Mouse (Mus musculus) midbrain, embryonic 13.5 days (tissue): ENCODE data around the gene Fkrp. TPM values are rescaled to one million over a fixed set of nuclear protein-coding genes. Genes with fewer than 3 reads are reported as not detected.

Source experiments
- ATAC-seq: fragments of 200-750 bp; cut with Nextera tagmentation; 2 replicates; pipeline ENCODE4 v1.8.0; 2017; ENCODE audit warnings: mild to moderate bottlenecking, moderate TSS enrichment, moderate library complexity
- H3K27ac ChIP-seq: fragments of 300-500 bp; sonication (generic); 2 replicates; pipeline ENCODE4 v1.5.1; 2015; ENCODE audit warnings: inconsistent platforms, mild to moderate bottlenecking, moderate library complexity
- H3K27me3 ChIP-seq: fragments of 300-500 bp; sonication (generic); 2 replicates; pipeline ENCODE4 v1.6.1; 2015; ENCODE audit warnings: mild to moderate bottlenecking, inconsistent platforms
- H3K36me3 ChIP-seq: fragments of 300-500 bp; sonication (generic); 2 replicates; pipeline ENCODE4 v1.6.1; 2015; ENCODE audit warnings: mild to moderate bottlenecking, inconsistent platforms
- H3K4me1 ChIP-seq: fragments of 300-500 bp; sonication (generic); replicated peaks from 2 replicates; pipeline ENCODE4 v1.6.1; 2015; ENCODE audit warnings: inconsistent platforms
- H3K4me2 ChIP-seq: fragments of 300-500 bp; sonication (generic); replicated peaks from 2 replicates; pipeline ENCODE4 v1.6.1; 2015; ENCODE audit warnings: moderate library complexity, mild to moderate bottlenecking, inconsistent platforms
- H3K4me3 ChIP-seq: fragments of 300-500 bp; sonication (generic); replicated peaks from 2 replicates; pipeline ENCODE4 v1.5.1; 2015; ENCODE audit warnings: mild to moderate bottlenecking, inconsistent platforms
- H3K9ac ChIP-seq: fragments of 300-500 bp; sonication (generic); replicated peaks from 2 replicates; pipeline ENCODE4 v1.6.1; 2015; ENCODE audit warnings: mild to moderate bottlenecking, inconsistent platforms
- H3K9me3 ChIP-seq: fragments of 300-500 bp; sonication (generic); 2 replicates; pipeline ENCODE4 v1.6.1; 2016; ENCODE audit warnings: mild to moderate bottlenecking, inconsistent platforms
- WGBS: fragments of 180-500 bp; shearing (Covaris S2); methylation state at CpG from one replicate; pipeline ENCODE4 v1.1.7; 2015; 5-methylcytosine and 5-hydroxymethylcytosine counted together
- polyA plus RNA-seq: library from polyadenylated mRNA; unstranded; fragments of >200 nt; fragmentation: Nextera tagmentation; extraction: Ambion mirVana; gene quantifications from 2 replicates; pipeline ENCODE4 v1.2.1, GENCODE M21; 2015

Gene Fkrp
- polyA plus RNA-seq: 43.9 and 46.1 TPM in 2 replicates

GRCm38 (mm10) chr7:16816475-16817122, at the start of gene Fkrp:
TSS of gene Fkrp (minus strand) at chr7:16816732.
- peak within 1 kb of the TSS; percentile 89 for H3K4me3 ChIP-seq
- H3K27ac ChIP-seq: peak within 1 kb of the TSS; percentile 99
- H3K9me3 ChIP-seq: no peaks in the 10 kb centered on the region
- H3K36me3 ChIP-seq: no peaks in the 10 kb centered on the region
- H3K4me1 ChIP-seq: peaks cover 88% of the 10 kb centered on the region
- ATAC-seq: peak; percentile 43
- under 1% methylated on average over 56 of the region's 64 CpGs for WGBS
- peak within 1 kb of the TSS; percentile 99 for H3K9ac ChIP-seq
- H3K4me2 ChIP-seq: peak within 1 kb of the TSS; percentile 98
- H3K27me3 ChIP-seq: peaks cover 18% of the 10 kb centered on the region

DNA sequence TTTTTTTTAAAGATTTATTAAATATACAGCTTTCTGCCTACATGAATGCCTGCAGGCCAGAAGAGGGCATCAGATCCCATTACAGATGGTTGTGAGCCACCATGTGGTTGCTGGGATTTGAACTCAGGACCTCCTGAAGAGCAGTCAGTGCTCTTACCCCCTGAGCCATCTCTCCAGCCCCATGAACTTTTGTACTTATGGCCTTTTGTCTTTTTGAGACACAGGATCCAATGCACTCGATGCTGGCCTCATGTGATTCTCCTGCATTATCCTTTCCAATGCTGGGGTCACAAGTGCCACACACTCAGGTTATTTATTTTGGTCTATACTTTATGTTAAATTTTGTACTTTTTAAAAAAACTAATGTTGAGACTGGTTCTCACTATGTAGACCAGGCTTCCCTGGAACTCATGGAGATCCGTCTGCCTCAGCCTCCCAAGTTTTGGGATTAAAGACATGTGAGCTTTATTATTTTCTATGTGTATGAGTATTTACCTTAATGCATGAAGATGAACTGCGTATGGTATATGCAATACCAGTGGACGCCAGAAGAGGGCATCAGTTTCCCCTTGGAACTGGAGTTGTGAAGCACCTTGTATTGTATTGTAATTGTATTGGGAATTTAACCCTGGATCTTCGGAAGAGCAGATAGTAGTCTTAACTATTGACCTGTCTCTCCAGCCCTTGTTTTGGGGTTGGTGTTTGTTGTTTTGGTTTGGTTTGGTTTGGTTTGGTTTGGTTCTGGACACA, 43.5 kb upstream of the Fkrp start:
- peaks cover 50% of the 10 kb centered on the region for H3K36me3 ChIP-seq
- WGBS: 25% methylated on average over 5 of the region's 5 CpGs
- H3K27me3 ChIP-seq: no peaks in the 10 kb centered on the region
- no peak overlapping the region for H3K4me2 ChIP-seq
- H3K9me3 ChIP-seq: no peaks in the 10 kb centered on the region
- H3K4me1 ChIP-seq: no peaks in the 10 kb centered on the region
- no peak overlapping the region for H3K4me3 ChIP-seq
- no peak for ATAC-seq
- H3K9ac ChIP-seq: no peak overlapping the region
- H3K27ac ChIP-seq: no peak overlapping the region

DNA sequence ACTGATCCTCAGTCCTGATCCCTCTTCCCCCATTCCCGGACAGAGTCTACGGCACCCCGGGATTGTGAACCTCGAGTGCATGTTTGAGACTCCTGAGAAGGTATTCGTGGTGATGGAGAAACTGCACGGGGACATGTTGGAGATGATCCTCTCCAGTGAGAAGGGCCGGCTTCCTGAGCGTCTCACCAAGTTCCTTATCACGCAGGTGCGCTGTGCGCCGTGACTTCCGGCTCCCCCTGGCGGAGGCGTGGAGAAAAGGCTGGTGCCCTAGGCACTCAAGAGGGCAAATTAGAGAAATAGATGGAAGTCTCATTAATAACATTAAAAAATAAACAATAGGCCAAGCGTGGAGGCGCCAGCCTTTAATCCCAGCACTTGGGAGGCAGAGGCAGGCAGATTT, 41.8 kb upstream of the Fkrp start:
- Histone ChIP-seq H3K9me3 (no peaks in the 10 kb centered on the region), H3K36me3 (peaks cover 54% of the 10 kb centered on the region), H3K4me2 (no peak overlapping the region), H3K4me1 (no peaks in the 10 kb centered on the region), H3K27ac (no peak overlapping the region), H3K27me3 (no peaks in the 10 kb centered on the region), H3K9ac (no peak overlapping the region), H3K4me3 (no peak overlapping the region)
- 0 out of 2 replicates have a peak, but pooled peaks have one; percentile 24 for ATAC-seq
- WGBS: 16% methylated on average over 17 of the region's 17 CpGs

DNA sequence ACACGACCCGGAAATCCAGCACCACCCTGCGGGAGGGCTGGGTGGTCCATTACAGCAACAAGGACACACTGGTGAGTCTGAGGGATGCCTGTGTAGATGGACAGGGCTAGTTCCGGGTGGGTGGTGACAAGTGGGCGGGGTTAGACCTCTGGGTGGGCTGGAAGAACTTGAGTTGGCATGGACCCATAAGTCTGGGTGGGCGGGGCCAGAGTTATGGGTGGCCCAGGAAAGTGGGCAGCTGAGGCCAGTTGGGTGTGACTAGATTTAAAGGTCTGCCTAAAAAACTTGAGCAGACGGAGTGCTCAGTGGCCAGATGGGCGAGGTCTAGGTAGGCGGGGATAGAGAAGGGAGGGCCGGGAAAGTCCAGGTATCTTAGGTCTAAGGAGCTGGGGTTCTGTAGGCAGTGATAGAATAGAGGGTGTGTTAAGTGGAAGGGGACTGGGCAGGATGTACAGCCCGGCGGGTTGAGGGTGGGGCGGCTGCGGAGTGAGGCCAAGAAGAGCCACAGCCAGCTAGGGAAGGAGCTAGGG, 36.8 kb upstream of the Fkrp start:
- no peak for ATAC-seq
- no peak overlapping the region for H3K4me2 ChIP-seq
- no peak overlapping the region for H3K9ac ChIP-seq
- H3K27me3 ChIP-seq: no peaks in the 10 kb centered on the region
- no peaks in the 10 kb centered on the region for H3K4me1 ChIP-seq
- peaks cover 84% of the 10 kb centered on the region for H3K36me3 ChIP-seq
- 91% methylated on average over 14 of the region's 14 CpGs for WGBS
- H3K9me3 ChIP-seq: no peaks in the 10 kb centered on the region
- no peak overlapping the region for H3K27ac ChIP-seq
- no peak overlapping the region for H3K4me3 ChIP-seq

DNA sequence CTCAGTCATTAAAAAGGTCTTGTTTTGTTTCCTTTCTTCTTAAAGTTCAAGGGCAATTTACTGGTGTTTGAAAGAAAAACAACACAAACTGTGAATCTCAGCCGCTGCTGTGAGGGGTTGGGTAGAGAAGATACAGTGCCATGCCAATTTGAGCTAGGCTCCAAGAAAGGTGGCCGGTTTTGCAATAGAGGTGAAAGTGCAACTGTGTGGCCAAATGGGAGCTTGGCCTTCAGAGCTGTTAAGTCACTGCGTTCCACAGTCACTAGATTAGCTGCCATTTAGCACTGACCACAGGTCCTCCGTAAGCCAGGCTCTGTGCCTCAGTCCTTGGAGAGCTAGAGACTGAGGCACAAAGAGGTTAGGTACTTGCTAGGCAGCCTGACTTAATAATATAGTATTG, 35.1 kb upstream of the Fkrp start:
- H3K4me3 ChIP-seq: no peak overlapping the region
- H3K27ac ChIP-seq: no peak overlapping the region
- ATAC-seq: no peak
- 94% methylated on average over 4 of the region's 4 CpGs for WGBS
- H3K27me3 ChIP-seq: no peaks in the 10 kb centered on the region
- no peak overlapping the region for H3K4me2 ChIP-seq
- H3K9ac ChIP-seq: 0 out of 2 replicates have a peak overlapping the region, but pooled peaks have one; percentile 11
- H3K9me3 ChIP-seq: no peaks in the 10 kb centered on the region
- H3K4me1 ChIP-seq: no peaks in the 10 kb centered on the region
- peaks cover 68% of the 10 kb centered on the region for H3K36me3 ChIP-seq

DNA sequence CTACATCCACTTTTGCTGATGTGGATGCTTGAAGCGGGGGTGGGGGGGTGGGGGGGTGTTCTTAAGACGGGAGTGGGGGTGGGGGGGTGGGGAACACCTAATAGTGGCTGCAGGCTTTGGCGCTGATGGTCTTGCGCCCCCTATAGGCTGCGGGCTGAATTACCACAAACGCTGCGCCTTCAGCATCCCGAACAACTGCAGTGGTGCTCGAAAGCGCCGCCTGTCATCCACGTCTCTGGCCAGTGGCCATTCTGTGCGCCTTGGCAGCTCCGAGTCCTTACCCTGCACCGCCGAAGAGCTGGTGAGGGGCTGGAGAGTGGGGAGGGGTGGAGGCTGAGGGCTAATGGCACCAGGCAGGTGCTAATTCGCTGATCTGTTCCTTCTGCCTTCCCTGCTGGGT, 32.0 kb upstream of the Fkrp start:
- Histone ChIP-seq H3K4me2 (no peak overlapping the region), H3K9me3 (no peaks in the 10 kb centered on the region), H3K27me3 (no peaks in the 10 kb centered on the region), H3K27ac (no peak overlapping the region), H3K9ac (no peak overlapping the region), H3K4me1 (peaks cover 21% of the 10 kb centered on the region), H3K4me3 (no peak overlapping the region), H3K36me3 (peaks cover 38% of the 10 kb centered on the region)
- 12% methylated on average over 17 of the region's 17 CpGs for WGBS
- no peak for ATAC-seq

DNA sequence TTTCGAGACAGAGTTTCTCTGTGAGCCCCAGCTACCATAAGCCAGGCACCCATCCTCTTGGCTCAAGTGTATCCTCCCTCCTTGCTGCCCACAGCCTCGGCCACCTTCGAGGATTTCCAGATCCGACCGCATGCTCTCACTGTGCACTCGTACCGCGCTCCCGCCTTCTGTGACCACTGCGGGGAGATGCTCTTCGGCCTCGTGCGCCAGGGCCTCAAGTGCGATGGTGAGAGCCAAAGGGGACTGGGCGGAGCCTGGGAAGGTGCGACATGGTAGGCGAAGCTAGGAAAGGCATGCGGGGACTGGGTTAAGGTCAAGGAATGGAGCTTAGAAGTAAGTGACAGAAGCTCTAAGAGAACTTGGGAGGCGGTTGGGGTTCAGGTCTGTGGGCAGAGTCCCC, 31.0 kb upstream of the Fkrp start:
- Histone ChIP-seq H3K27ac (no peak overlapping the region), H3K4me3 (no peak overlapping the region), H3K4me1 (peaks cover 26% of the 10 kb centered on the region), H3K36me3 (peaks cover 30% of the 10 kb centered on the region), H3K27me3 (no peaks in the 10 kb centered on the region), H3K4me2 (no peak overlapping the region), H3K9ac (no peak overlapping the region), H3K9me3 (no peaks in the 10 kb centered on the region)
- WGBS: 89% methylated on average over 18 of the region's 19 CpGs
- no peak for ATAC-seq

GRCm38 (mm10) chr7:16846775-16847174, 30.2 kb upstream of the Fkrp start:
- H3K27ac ChIP-seq: no peak overlapping the region
- no peaks in the 10 kb centered on the region for H3K9me3 ChIP-seq
- H3K4me2 ChIP-seq: no peak overlapping the region
- peaks cover 30% of the 10 kb centered on the region for H3K4me1 ChIP-seq
- ATAC-seq: no peak
- H3K4me3 ChIP-seq: no peak overlapping the region
- H3K27me3 ChIP-seq: no peaks in the 10 kb centered on the region
- 95% methylated on average over 5 of the region's 5 CpGs for WGBS
- no peak overlapping the region for H3K9ac ChIP-seq
- H3K36me3 ChIP-seq: peaks cover 25% of the 10 kb centered on the region

DNA sequence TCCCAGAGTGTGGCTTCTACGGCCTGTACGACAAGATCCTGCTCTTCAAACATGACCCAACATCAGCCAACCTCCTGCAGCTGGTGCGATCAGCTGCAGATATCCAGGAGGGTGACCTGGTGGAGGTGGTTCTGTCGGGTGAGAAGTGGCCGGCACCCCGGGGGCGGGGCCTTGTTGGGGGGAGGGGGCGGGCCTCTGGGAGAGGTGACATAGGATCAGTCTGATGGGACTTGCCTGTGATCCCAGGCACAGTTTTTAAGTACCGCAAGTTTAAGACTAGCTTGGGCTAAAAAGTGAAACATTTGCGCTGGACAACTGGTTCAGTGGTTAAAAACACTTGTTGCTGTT, 29.3 kb upstream of the Fkrp start:
- peaks cover 32% of the 10 kb centered on the region for H3K36me3 ChIP-seq
- no peak overlapping the region for H3K4me3 ChIP-seq
- H3K9me3 ChIP-seq: no peaks in the 10 kb centered on the region
- peaks cover 30% of the 10 kb centered on the region for H3K4me1 ChIP-seq
- H3K27ac ChIP-seq: no peak overlapping the region
- WGBS: 41% methylated on average over 10 of the region's 10 CpGs
- H3K4me2 ChIP-seq: peak overlapping the region; percentile 91; the same call in 1 of the 2 replicates
- H3K9ac ChIP-seq: peak overlapping the region; percentile 47; the same call in 1 of the 2 replicates
- no peak for ATAC-seq
- no peaks in the 10 kb centered on the region for H3K27me3 ChIP-seq

DNA sequence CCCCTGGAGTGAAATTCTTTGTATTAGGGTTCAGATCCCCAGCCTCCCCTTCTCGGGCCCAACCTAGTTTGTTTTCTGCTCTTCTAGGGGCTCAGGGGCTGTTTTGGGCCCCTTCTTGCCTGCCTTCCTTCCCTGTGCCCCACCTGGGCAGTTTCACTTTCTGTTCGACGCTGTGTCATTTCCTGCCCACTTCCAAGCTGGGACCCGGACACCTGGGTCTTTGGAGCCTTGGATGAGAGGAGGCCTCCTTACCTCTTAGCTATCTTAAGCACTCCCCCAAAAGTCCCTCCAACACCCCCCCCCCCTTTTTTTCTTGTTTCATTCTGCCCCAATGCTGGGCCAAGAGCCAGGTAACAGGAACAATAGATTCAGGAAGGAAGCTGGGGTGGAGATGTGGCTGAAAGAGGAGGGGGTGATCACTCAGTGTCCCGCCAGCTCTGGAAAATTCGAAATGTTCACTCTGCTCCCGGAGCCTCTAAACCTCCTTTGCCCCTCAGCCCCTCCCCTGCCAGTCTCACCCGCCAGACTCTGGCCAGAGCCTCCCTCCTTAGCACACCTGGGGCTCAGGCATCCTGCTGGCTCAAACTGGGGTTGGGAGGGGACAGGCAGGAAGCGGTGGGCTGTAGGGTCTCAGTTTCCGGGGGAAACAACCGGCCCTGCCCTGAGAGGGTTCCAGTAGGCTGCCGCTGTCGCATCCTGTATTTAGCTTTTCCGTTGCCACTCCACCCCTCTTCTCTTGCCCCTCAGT, 28.7 kb upstream of the Fkrp start:
- WGBS: 44% methylated on average over 14 of the region's 14 CpGs
- H3K9ac ChIP-seq: peak overlapping the region; percentile 47
- H3K27me3 ChIP-seq: no peaks in the 10 kb centered on the region
- peaks cover 30% of the 10 kb centered on the region for H3K4me1 ChIP-seq
- no peak overlapping the region for H3K27ac ChIP-seq
- H3K4me2 ChIP-seq: peak overlapping the region; percentile 91
- peaks cover 32% of the 10 kb centered on the region for H3K36me3 ChIP-seq
- ATAC-seq: no peak
- no peak overlapping the region for H3K4me3 ChIP-seq
- H3K9me3 ChIP-seq: no peaks in the 10 kb centered on the region

- peaks cover 30% of the 10 kb centered on the region for H3K4me1 ChIP-seq
- peak overlapping the region; percentile 91 for H3K4me2 ChIP-seq
- H3K9ac ChIP-seq: no peak overlapping the region
- H3K36me3 ChIP-seq: peaks cover 32% of the 10 kb centered on the region
- 61% methylated on average over 3 of the region's 3 CpGs for WGBS
- no peak overlapping the region; the same call in 1 of the 2 replicates for H3K4me3 ChIP-seq
- no peaks in the 10 kb centered on the region for H3K27me3 ChIP-seq
- H3K9me3 ChIP-seq: no peaks in the 10 kb centered on the region
- H3K27ac ChIP-seq: no peak overlapping the region
- no peak for ATAC-seq
Observed at GRCm38 (mm10) chr7:16844696-16845071, 28.2 kb upstream of the Fkrp start.
